Mouse (Mus musculus): ENCODE results near the gene Morc3. TPM values are rescaled to one million over a fixed set of nuclear protein-coding genes. Genes with fewer than 3 reads are reported as not detected.
A peak's percentile ranks its signal among the peaks of the same experiment; 100 is the strongest.

Morc3 gene
- 10 to 100 TPM; 16.9 to 21.0 TPM for total RNA-seq (2021)

- intact Hi-C loops (cut with DNase I) = loop anchor here (2.0 to 5.0 kb wide), 2 partner anchors 15 to 50 kb away; partner anchors contain the start of gene Chaf1b
- DNase-seq (ENCODE audit: low spot score) = peak; percentile 100
Observed at GRCm38 (mm10) chr16:93831627-93832395, at the start of gene Morc3. Gene Morc3 (plus strand): TSS chr16:93832121.

GRCm38 (mm10) chr16:93784175-93784574, 47.7 kb upstream of the Morc3 start:
- intact Hi-C loops (cut with DNase I) = loop anchor here (10.0 kb wide), 1 partner anchor 99 kb away; the partner anchor contains the start of gene Cbr3
- no peak for DNase-seq (ENCODE audit: low spot score)

GRCm38 (mm10) chr16:93785805-93786204, 46.1 kb upstream of the Morc3 start:
- intact Hi-C loops (cut with DNase I) = loop anchor here (10.0 kb wide), 1 partner anchor 101 kb away; the partner anchor contains the start of gene Cbr3

GRCm38 (mm10) chr16:93788388-93788787, 43.5 kb upstream of the Morc3 start:
- intact Hi-C loops (cut with DNase I) = loop anchor here (10.0 kb wide), 1 partner anchor 104 kb away; the partner anchor contains the start of gene Cbr3
- no peak for DNase-seq (ENCODE audit: low spot score)

More at GRCm38 (mm10) chr16:93785805-93786204, 46.1 kb upstream of the Morc3 start:
- no peak for DNase-seq (ENCODE audit: low spot score)

- no peak for DNase-seq (ENCODE audit: low spot score)
- intact Hi-C loops (cut with DNase I) = loop anchor here (10.0 kb wide), 1 partner anchor 104 kb away; the partner anchor contains the start of gene Cbr3
Observed at GRCm38 (mm10) chr16:93788881-93789280, 43.0 kb upstream of the Morc3 start.

- no peak for DNase-seq (ENCODE audit: low spot score)
- intact Hi-C loops (cut with DNase I) = loop anchor here (10.0 kb wide), 1 partner anchor 105 kb away; the partner anchor contains the start of gene Cbr3
Observed at GRCm38 (mm10) chr16:93789971-93790755, 41.8 kb upstream of the Morc3 start.

- intact Hi-C loops (cut with DNase I) = no loop called here
- no peak for DNase-seq (ENCODE audit: low spot score)
Observed at GRCm38 (mm10) chr16:93792981-93793630, 38.8 kb upstream of the Morc3 start.

GRCm38 (mm10) chr16:93794845-93795244, 37.1 kb upstream of the Morc3 start:
- intact Hi-C loops (cut with DNase I) = no loop called here
- no peak for DNase-seq (ENCODE audit: low spot score)

GRCm38 (mm10) chr16:93795391-93795790, 36.5 kb upstream of the Morc3 start:
- intact Hi-C loops (cut with DNase I) = no loop called here
- DNase-seq (ENCODE audit: low spot score) = no peak

- intact Hi-C loops (cut with DNase I) = no loop called here
- no peak for DNase-seq (ENCODE audit: low spot score)
Observed at GRCm38 (mm10) chr16:93797021-93797840, 34.7 kb upstream of the Morc3 start.

GRCm38 (mm10) chr16:93797841-93798492, 34.0 kb upstream of the Morc3 start:
- no peak for DNase-seq (ENCODE audit: low spot score)
- intact Hi-C loops (cut with DNase I) = no loop called here

GRCm38 (mm10) chr16:93798623-93799022, 33.3 kb upstream of the Morc3 start:
- no peak for DNase-seq (ENCODE audit: low spot score)
- intact Hi-C loops (cut with DNase I) = no loop called here

- intact Hi-C loops (cut with DNase I) = no loop called here
- DNase-seq (ENCODE audit: low spot score) = no peak
Observed at GRCm38 (mm10) chr16:93799071-93799470, 32.9 kb upstream of the Morc3 start.

- intact Hi-C loops (cut with DNase I) = no loop called here
- DNase-seq (ENCODE audit: low spot score) = no peak
Observed at GRCm38 (mm10) chr16:93799936-93800335, 32.0 kb upstream of the Morc3 start.

- DNase-seq (ENCODE audit: low spot score) = no peak
- intact Hi-C loops (cut with DNase I) = no loop called here
Observed at GRCm38 (mm10) chr16:93807167-93807566, 24.8 kb upstream of the Morc3 start.

- intact Hi-C loops (cut with DNase I) = no loop called here
- peak; percentile 24 for DNase-seq (ENCODE audit: low spot score)
Observed at GRCm38 (mm10) chr16:93807961-93808554, 23.9 kb upstream of the Morc3 start.

GRCm38 (mm10) chr16:93815856-93816736, 15.8 kb upstream of the Morc3 start:
- DNase-seq (ENCODE audit: low spot score) = peak; percentile 66
- intact Hi-C loops (cut with DNase I) = loop anchor here (2.0 kb wide), 1 partner anchor 15 kb away; no protein-coding TSS in a partner anchor
